Mouse (Mus musculus) lung, postnatal 10 days (tissue): ENCODE measurements around the gene Krtap1-4.
"Not testable (repeated sequence)": the region's sequence is repeated elsewhere in the genome, so short reads cannot be mapped to it uniquely, and the experiment has no call there.

Source experiments
- DNase-seq: peaks from one replicate; pipeline ENCODE4 v3.0.0; 2021

Gene Krtap1-4

DNA sequence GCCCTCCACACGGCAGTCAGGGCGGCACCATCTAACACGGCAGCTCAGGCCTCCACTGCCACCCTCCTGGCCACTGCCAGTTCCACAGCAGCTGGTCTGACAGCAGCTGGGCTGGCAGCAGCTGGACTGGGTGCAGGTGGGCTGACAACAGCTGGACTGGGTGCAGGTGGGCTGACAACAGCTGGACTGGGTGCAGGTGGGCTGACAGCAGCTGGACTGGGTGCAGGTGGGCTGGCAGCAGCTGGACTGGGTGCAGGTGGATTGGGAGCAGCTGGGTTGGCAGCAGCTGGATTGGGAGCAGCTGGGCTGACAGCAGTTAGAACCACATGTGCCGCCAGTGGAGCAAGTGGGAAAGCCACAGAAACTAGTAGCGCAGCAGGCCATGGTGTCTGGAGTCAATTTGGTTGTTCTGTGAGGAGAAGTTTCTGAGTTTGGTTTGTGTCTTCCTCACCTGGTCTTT is at the start of gene Krtap1-4:
TSS of gene Krtap1-4 (minus strand) at position 410 of the 460 bp plus-strand sequence.
- no peak for DNase-seq

DNA sequence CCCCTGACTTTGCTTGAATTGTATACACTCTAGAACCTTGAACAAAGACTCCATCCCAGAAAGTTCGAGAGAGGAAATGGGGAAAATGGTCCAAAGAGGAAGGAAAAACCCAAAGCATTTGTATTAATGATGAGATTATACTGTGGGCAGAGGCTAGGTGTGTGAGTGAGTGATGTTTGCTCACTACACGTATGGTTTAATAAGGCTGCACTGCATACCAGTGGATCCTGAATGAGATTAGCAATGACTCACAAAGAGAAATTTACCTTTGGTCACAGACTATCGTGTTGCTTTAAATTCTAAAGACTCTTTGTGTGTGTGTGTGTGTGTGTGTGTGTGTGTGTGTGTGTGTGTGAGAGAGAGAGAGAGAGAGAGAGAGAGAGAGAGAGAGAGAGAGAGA is 47.4 kb upstream of the Krtap1-4 start:
- no peak for DNase-seq

DNA sequence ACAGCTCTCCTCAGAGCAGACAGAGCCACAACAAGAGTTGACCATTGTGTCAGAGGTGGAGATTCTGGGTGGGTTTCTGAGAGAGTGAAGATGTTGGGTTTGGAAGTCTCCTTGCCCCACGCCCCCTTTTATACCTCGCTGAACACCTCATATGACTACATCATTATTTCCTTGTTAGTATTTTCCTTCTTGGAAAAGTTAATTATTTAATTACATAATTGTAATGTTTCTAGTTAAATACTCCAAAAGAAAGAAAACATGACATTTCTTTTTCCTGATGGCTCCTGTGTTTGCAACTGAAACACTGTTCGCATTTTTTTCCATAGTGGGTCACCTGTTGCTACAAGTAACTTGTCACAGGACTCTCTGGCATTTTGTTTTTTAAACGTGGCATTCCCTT is 44.7 kb upstream of the Krtap1-4 start, which contains the start of gene Krtap4-1:
TSS of gene Krtap4-1 (minus strand) at position 101 of the 400 bp plus-strand sequence.
- no peak for DNase-seq

DNA sequence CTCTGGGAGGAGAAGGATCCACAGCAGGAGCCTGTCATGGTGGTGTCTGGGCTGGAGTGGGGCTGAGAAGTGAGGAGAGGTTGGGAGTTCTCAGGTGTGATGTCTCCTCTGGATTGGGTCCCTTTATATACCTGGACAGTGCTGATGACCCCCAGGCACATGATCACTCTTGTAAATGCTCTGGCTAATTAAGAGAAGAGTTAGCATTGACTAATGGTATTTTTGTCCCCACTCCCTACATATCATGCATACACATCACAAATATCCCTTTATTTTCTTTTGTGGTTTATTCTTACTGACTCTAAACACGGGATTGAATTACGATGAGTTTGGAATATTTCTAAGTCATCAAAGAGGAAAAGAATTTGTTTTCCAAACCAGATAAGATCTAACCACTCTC is 36.9 kb upstream of the Krtap1-4 start, which contains the start of gene Gm11562:
TSS of gene Gm11562 (minus strand) at position 101 of the 400 bp plus-strand sequence.
- no peak for DNase-seq

DNA sequence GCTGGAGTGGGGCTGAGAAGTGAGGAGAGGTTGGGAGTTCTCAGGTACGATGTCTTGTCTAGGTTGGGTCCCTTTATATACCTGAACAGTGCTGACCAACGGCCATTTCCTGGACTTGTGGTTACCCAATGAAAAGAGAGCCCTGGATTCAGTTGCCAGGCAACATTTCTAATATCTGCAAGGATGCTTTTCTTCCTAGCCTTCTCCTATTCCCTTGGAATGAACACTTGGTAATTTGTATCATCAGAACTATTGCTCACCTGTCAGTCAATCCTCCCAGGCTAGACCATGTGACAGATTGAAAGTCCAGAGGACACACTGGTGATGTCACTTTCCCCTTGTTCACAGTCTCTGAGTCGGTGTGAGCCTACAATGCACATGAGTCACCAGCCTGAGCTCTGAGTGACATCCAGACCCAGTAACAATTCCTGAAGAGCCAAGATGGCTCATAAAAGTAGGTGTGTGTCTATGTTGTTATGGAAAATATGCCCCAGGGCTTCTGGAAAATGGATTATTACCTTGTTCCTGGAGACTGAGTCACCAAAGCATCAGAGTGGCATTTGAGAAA is 31.4 kb upstream of the Krtap1-4 start, which contains the start of gene Krtap2-4:
TSS of gene Krtap2-4 (minus strand) at position 51 of the 568 bp plus-strand sequence.
- DNase-seq, result no peak

DNA sequence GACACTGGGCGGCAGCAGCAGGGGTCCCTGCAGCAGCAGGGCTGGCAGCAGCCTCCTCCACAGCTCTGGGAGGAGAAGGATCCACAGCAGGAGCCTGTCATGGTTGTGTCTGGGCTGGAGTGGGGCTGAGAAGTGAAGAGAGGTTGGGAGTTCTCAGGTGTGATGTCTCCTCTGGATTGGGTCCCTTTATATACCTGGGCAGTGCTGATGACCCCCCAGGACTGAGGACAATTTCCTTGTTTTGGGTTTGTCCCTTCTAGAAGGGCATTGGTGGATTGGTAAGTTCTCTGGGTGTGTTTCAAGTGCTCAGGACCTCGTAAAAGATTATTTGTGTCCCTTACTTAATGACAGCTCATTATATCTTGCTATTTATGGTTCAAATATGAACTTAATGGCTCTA is 26.6 kb upstream of the Krtap1-4 start, which contains the start of gene Gm11937:
TSS of gene Gm11937 (minus strand) at position 101 of the 400 bp plus-strand sequence.
- not testable (repeated sequence) for DNase-seq

DNA sequence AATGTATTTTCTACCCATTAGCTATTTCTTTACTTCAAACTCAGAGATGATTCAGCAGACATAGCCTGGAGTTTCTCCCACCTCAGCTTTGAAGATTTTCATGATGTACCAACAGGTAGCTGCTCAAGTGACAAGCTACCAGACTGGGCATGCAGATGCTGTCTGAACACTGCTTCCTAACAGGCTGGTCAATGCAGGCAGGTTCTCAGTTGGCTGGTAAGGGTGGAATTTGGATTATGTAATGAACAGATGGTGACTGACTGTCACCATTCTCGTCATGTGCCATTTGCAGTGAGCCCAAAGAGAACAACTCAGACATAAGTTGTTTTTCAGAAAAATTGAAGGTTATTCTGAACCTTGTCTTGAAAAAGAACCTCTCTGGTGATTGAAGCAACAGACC is 25.7 kb upstream of the Krtap1-4 start:
- DNase-seq, result no peak

DNA sequence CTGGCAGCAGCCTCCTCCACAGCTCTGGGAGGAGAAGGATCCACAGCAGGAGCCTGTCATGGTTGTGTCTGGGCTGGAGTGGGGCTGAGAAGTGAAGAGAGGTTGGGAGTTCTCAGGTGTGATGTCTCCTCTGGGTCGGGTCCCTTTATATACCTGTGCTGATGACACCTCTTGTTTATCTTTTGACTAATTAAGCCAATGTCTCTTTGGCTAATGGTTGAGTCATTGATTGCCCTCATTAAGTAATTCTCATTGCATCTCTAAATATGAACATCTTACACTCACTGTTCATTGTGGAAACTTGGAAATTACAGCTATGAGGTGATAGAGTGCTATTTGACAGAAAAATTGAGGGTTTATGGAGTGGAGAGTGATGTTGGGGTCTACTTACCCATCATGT is 19.8 kb upstream of the Krtap1-4 start, which contains the start of gene Gm11938:
TSS of gene Gm11938 (minus strand) at position 101 of the 400 bp plus-strand sequence.
- not testable (repeated sequence) for DNase-seq

DNA sequence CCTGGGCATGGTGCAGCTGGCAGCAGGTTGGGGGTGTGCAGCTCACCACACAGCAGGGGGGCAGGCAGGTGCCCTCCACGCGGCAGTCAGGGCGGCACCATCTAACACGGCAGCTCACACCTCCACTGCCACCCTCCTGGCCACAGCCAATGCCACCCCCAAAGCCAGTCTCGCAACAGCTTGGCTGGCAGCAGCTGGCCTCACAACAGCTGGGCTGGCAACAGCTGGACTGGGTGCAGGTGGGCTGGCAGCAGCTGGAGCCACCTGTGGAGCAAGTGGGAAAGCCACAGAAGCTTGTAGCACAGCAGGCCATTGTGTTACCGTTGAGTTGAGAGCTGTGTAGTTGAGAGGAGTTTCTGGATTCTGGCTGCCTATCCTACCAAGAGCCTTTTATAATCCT is 14.3 kb upstream of the Krtap1-4 start, which contains the start of gene Krtap9-3:
TSS of gene Krtap9-3 (minus strand) at position 364 of the 400 bp plus-strand sequence.
- not testable (repeated sequence) for DNase-seq

DNA sequence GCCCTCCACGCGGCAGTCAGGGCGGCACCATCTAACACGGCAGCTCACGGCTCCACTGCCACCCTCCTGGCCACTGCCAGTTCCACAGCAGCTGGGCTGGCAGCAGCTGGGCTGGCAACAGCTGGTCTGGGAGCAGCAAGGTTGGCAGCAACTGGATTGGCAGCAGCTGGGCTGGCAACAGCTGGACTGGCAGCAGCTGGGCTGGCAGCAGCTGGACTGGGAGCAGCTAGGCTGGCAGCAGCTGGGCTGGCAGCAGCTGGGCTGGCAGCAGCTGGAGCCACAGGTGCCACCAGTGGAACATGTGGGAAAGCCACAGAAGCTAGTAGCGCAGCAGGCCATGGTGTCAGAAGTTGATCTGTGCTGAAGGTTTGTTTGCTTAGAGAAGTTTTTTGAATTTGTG is 7.5 kb upstream of the Krtap1-4 start, which contains the start of gene Krtap1-3:
TSS of gene Krtap1-3 (minus strand) at position 359 of the 400 bp plus-strand sequence.
- DNase-seq, result no peak

DNA sequence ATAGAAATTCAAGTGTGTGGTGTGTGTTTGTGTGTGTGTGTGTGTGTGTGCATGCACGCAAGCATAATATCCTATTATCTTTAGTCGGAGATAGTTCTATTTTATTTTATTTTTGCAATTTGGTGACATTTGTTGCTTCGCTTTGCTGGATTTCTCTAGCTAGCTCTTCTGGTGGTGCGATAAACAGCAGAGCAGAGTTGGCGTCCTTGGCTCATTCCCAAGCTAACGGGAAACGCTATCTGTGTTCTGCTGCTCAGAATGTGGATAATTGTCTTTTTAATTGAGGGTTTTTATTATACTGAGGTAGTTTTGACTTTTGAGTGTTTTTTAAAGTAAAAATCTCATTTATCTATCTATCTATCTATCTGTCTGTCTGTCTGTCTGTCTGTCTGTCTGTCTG is 1.6 kb upstream of the Krtap1-4 start:
- no peak for DNase-seq

DNA sequence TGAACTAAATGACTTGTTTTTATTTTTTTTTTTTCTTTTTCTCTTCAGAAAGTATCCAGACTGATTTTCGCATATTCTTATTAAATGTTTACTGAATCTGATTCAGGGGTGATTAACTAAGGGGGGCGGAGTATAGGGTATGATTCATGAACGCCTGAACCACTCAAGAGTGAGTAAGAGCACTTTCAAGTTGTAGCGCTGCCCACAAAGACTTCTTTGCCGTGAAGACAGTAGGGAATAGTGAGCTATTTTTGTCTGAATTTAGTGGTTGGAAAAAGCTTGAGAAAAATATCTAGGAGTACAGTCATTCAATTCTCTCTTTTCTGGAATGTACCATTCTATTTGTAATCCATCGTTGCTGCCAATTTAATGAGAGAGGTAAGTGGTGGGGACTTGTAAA is 1.9 kb downstream of the Krtap1-4 start:
- DNase-seq, result no peak

DNA sequence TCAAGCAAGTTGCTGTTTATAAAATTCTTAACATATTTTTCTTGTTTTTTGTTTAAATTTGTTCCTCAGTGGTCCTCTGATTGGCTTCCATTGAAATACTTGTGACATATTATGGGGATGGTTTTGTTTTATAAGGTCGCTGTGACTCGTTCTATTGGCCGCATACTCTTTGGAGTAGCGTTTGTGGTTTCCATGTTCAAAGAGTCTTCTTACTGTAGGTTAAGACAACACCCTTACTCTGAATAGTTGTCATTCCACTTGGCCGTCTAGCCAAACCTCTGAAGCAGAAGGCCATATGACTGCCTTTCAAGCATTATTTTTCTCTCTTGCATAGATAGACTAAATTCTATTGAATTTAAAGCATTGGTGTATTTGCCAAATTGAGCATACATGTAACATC is 2.4 kb downstream of the Krtap1-4 start:
- DNase-seq, result no peak

DNA sequence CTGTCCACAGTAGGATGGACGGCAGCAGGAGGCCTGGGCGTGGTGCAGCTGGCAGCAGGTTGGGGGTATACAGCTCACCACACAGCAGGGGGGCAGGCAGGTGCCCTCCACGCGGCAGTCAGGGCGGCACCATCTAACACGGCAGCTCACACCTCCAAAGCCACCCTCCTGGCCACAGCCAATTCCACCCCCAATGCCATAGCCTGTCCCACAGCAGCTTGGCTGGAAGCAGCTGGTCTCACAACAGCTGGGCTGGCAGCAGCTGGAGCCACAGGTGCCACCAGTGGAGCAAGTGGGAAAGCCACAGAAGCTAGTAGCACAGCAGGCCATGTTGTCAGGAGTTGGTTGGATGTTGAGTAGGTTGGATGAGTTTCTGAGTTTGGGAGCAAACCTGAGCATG is 2.8 kb downstream of the Krtap1-4 start, which contains the start of gene Krtap1-5:
TSS of gene Krtap1-5 (minus strand) at position 381 of the 400 bp plus-strand sequence.
- DNase-seq, result no peak

DNA sequence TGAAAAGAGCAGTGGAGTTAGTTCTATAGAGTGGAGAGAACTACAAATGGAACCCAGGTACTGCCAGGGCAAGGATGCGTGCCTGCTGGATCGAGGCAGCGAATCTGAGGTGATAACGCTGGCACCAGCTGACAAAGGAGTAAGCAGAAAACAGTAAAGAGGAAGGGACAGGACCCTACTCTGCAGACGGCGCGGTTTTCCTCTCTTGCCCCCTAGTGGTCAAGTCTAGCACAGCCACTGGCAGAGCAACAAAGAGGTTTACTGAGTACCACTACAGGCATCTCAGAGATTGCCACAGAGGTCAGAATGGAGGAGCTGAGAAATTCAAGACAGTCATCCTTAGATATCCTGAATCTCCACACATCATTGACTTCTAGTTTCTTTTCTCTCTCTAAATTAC is 9.3 kb downstream of the Krtap1-4 start:
- DNase-seq, result peak; percentile 85

DNA sequence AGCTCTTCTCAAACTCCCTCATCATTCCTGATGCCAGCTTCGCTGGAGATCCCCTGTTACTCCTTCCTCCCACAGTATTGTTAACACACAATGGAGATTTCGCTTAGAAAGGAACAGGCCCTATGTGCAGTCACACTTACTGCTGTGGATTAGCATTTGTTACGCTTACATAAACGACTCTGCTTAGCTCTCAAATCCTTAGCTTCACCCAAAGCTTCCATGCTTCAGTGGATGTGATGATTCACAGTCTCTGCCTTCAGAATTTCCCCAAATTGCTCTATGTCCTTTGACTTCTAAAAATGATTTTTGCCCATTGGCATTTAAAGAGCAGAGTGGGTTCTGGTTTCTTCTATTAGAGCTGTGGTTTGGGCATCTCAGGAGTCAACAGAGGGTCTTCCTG is 10.3 kb downstream of the Krtap1-4 start:
- no peak for DNase-seq

DNA sequence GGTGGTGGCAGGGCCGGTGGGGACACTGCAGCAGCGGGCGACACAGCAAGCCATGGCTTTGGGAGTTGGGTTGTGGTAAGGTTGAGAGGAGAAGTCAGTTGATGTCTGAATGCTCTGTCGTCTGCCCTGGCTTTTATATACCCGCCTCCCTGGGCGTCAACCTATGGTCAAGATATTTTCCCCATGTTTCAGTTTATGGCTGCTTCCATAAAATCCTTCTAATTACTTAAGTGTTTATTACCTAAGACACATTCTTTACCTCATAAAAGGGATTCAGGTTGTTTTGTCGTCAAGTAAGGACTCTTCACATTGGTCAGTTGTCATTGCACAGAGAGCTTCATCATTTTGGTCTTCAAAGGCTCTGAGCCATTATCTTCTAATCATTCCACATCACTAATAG is 16.9 kb downstream of the Krtap1-4 start, which contains the start of gene Krtap3-1:
TSS of gene Krtap3-1 (minus strand) at position 101 of the 400 bp plus-strand sequence.
- no peak for DNase-seq

DNA sequence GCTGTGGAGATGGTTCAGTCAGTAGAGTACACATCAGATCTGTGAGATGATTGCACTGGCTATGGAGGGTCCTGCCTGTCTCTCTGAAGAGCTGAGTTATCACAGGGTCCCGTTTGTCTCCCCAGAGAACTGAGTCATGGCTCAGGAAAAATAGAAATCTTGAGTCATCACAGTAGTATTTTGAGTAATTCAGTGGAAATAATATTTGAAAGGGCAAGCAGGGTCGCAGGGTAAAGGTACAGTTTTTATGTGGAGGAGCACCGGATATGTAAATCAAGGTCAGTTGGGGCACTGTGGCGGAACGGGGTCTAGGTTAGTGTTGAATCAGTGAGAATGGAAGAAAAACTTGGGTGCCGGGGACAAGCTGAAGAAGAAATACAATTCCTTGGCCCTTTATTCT is 20.9 kb downstream of the Krtap1-4 start:
- no peak for DNase-seq

DNA sequence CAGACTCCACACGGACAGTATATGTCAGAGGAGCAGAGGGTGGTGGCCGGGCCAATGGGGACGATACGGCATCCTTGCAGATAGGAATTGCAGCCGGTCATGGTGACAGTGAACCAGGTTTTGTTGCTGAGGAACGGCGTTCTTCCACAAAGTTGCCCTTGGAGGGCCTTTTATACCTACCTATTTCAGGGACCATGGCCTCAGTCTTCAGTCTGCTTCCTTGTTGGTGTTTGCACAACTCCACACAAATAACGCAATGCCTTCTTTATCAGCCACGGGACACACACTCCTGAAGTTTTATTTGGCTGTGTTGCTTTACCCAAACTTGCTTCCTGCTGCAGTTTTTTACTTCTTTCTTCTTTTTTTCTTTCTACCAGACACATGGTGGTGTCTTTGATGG is 24.1 kb downstream of the Krtap1-4 start, which contains the start of gene Gm11939:
TSS of gene Gm11939 (minus strand) at position 101 of the 400 bp plus-strand sequence.
- no peak for DNase-seq

DNA sequence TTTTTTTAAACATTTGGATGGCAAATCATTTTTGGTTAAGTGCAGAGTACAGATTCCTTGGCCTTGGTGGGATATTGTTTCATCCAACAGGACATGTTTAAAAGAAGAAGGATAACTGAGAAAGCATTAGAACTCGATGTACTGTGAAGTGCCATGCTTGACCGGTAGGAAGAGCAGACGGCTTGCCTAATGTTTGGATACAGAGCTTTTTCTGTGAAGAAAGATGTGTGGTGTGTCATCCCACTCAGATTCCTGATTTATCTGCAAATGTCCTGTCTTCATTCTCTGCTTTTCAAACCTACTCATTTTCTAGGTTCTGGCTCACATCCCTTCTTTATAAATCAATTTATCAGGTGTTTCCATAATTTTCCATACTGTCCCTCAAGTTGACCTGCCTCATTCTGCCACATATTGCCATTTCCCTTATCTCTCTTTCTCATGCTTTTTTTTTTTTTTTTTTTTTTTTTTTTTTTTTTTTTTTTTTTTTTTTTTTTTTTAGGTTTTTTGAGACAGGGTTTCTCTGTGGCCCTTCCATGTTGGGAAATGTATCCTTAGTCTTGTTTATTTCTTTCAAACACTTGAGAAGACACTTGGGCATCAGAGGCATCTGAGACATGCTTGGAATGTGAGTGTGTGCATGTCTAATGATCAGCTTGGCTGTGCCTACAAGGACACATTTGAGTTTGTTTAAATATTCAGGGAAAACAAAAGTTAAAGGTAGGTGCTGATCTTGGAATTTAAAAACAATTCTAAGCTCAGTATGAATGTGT is 25.3 kb downstream of the Krtap1-4 start:
- no peak for DNase-seq

DNA sequence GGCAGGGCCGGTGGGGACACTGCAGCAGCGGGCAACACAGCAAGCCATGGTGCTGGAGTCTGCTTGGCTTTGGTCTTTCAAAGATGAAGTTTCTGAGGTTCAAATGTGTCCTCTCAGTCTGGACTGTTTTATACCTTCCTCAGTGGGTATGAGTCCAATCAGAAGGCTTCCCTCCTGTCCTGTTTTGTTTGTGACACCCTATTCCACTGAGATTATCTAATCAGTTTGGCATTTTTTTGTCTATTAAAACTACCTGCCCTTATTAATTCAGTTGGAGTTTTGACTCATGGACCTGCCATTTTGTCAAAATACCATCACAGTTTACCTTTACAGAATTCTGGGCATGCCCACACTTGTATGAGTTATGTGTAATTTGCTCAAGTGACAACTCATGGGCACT is 26.7 kb downstream of the Krtap1-4 start, which contains the start of gene Krtap3-2:
TSS of gene Krtap3-2 (minus strand) at position 101 of the 400 bp plus-strand sequence.
- DNase-seq, result no peak

DNA sequence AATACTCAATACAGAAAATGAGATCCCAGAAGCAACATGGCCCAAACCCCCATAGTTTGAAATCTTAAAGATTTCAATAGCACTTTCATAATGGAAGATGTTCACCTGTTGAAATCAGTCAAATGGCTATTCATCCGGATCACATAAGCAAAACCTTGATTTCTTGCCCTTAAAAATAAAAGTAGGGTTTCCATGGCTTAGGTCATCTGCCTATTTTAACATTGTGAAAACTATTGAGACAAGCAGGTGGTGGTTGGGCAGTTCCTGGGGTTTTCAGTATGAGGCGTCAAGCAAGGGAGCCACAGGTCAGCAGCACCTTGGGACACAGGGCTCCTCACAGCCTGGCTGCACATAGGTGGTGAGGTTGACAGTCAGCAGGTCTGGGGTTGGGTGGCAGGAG is 27.3 kb downstream of the Krtap1-4 start:
- DNase-seq, result no peak

DNA sequence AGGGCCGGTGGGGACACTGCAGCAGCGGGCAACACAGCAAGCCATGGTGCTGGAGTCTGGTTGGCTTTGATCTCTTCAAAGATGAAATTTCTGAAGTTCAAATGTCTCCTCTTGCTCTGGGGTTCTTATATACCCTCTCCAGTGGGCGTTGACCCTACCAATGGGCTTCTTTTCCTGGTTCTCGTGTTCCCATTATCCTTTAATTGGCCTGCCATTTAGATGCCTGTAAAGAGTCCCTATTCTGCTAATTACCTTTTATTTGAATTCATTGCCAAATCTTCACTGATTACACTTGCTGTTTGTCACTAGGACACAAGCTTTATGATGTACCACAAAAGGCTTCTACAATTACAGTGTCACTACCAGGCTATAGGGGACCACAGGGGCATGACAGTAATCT is 32.7 kb downstream of the Krtap1-4 start, which contains the start of gene Krtap3-3:
TSS of gene Krtap3-3 (minus strand) at position 101 of the 400 bp plus-strand sequence.
- DNase-seq, result no peak
